Mouse (Mus musculus): ENCODE measurements around the gene Gm10772.
"Not testable (repeated sequence)": the region's sequence is repeated elsewhere in the genome, so short reads cannot be mapped to it uniquely, and the experiment has no call there.

Gm10772 gene

DNA sequence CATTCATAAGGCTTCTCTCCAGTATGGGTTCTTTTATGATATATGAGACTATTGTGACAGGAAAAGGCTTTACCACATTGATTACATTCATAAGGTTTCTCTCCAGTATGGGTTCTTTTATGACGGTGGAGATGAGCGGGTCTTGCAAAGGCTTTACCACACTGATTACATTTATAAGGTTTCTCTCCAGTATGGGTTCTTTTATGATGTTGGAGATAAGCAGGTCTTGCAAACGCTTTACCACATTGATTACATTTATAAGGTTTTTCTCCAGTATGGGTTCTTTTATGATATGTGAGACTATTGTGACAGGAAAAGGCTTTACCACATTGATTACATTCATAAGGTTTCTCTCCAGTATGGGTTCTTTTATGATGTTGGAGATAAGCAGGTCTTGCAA, at the start of gene Gm10772:
TSS of gene Gm10772 (minus strand) at position 101 of the 400 bp plus-strand sequence.
- DNase-seq = not testable (repeated sequence)

DNA sequence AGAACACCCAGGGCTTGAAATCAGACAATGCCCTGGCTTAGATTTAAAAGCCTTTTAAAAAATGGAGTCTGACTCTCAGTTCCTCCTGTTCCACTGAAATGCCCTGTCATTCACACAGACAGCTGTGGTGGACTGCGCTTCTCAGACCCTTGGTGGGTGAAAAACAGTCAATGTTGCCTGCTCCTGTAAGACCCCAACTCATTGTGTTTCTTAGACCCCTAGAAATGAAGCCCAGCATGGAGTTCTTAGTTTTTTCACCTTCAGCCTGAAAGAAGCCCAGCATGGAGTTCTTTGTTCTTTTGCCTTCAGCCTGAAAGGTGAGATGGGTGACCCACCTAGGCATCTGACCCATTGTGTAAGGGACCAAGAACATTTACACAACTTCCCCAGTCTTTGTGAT, 36.5 kb upstream of the Gm10772 start:
- not testable (repeated sequence) for DNase-seq

- DNase-seq = not testable (repeated sequence)
These were observed 35.8 kb upstream of the Gm10772 start for GRCm38 (mm10) chr13:66263141-66263540.

DNA sequence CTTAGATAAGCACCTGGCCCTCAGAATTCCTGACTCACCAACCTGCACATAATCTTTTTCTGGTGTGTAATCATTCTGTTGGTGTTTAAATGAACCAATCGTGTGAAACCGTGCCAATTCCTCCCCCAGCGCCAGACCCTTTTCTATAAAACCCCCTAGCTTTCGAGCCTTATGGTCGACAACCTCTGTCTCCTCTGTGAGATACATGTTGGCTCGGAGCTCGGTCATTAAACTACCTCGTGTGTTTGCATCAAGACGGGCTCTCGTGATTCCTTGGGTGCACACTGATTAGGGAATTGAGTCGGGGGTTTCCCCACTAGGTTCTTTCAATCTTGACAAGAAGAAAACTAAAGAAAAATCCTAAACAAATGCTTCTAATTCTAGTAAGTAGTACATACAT, 13.0 kb downstream of the Gm10772 start:
- DNase-seq = no peak

GRCm38 (mm10) chr13:66213811-66214210, 13.6 kb downstream of the Gm10772 start:
- DNase-seq = not testable (repeated sequence)

GRCm38 (mm10) chr13:66179172-66179571, 48.2 kb downstream of the Gm10772 start:
- DNase-seq = not testable (repeated sequence)

Data from thymus, postnatal 4 days (tissue).